Mouse (Mus musculus): ENCODE measurements around the gene Lrrc29. TPM values are rescaled to one million over a fixed set of nuclear protein-coding genes. Genes with fewer than 3 reads are reported as not detected.
A peak's percentile ranks its signal among the peaks of the same experiment; 100 is the strongest.

Gene Lrrc29
- total RNA-seq, 2 experiments from 2014 or later: 7.6 to 7.7 TPM

DNA sequence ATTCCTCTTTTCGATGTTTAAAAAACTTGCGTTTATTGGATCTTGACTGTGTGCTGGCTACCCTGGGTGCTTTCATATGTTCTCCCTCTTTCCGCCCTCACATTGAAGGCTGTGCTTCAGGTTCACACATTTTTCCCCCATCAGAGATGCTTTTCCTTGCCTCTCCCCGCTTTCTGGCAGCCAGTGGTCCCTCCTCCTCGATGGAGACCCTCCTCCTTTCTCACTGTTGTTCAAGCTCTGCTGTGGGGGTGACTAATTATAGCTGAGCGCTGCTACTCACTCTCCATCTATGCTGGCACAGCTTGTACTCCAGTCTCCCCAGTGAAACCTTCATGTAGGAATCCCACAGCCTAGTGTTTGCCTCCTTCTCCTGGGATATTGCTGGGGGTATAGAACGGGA is 24.1 kb upstream of the Lrrc29 start:
- no peak for DNase-seq (ENCODE audit: low spot score in 2 of 2)
- TF ChIP-seq CTCF (conservative IDR thresholded peaks at IDR 0.05): no peak
- Histone ChIP-seq H3K4me3 (peak overlapping the region; percentile 77), H3K27ac (no peak overlapping the region)

- peak overlapping the region; percentile 77 for H3K4me3 ChIP-seq
Observed at GRCm38 (mm10) chr8:105349096-105349771, 23.2 kb upstream of the Lrrc29 start.

GRCm38 (mm10) chr8:105348450-105349095 is 22.5 kb upstream of the Lrrc29 start, which contains the start of gene Slc9a5:
Slc9a5 (plus strand) TSS chr8:105348843.
- no peak for DNase-seq (ENCODE audit: low spot score in 2 of 2)
- H3K27ac ChIP-seq: peak within 1 kb of the TSS; percentile 75; the same call in 1 of the 2 replicates
- peak within 1 kb of the TSS; percentile 77 for H3K4me3 ChIP-seq
- peak; percentile 49 for TF ChIP-seq CTCF (conservative IDR thresholded peaks at IDR 0.05)

More at GRCm38 (mm10) chr8:105349096-105349771, 23.2 kb upstream of the Lrrc29 start:
- no peak for DNase-seq (ENCODE audit: low spot score in 2 of 2)
- no peak for TF ChIP-seq CTCF (conservative IDR thresholded peaks at IDR 0.05)
- peak overlapping the region; percentile 75; the same call in 1 of the 2 replicates for H3K27ac ChIP-seq

DNA sequence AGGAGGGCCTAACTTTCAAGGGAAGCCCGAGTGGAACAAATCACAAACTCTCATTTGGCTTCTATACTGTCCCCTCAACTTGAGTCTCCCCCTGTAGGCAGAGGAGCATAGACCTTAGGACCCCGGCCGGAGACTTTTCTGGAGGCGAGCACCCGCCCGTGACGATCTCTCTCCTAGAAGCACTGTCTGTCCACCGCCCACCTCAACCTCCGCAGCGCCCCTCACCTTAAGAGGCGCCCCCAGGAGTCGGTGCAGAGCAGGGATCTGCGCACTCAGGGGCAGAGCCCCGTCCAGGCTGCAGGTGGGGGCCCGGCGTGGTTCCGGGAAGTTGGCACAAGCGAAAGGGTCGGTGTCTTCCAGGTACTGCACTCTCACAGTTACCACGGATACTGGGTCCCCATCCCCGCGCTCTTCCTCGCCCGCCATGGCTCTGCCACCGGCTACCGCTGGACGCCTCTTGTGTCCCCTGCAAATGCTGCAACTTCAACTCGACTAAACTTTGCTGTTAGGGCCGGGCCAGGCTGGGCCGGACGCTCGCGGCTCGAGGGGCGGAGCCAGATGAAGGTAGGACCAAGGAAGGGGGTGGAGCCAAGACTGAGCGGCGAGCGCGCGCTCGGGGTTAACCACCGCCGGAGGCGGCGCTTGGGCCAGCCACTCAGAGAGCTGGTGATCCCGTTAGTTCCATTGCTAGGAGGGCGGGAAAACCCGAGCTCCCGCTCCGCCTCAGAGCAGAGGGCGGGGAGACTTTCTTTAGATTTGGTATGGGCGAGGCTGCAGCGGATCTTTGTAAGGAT is 21.5 kb upstream of the Lrrc29 start, which contains the start of gene Fhod1:
Gene Fhod1 (minus strand): TSS at position 526 of the 794 bp plus-strand sequence.
- H3K27ac ChIP-seq: peak within 1 kb of the TSS; percentile 75; the same call in 1 of the 2 replicates
- DNase-seq (ENCODE audit: low spot score in 2 of 2): peak; percentile 75 to 86
- H3K4me3 ChIP-seq: peak within 1 kb of the TSS; percentile 77
- TF ChIP-seq CTCF (conservative IDR thresholded peaks at IDR 0.05): 0 out of 2 replicates have a peak, but pooled peaks have one; percentile 27

DNA sequence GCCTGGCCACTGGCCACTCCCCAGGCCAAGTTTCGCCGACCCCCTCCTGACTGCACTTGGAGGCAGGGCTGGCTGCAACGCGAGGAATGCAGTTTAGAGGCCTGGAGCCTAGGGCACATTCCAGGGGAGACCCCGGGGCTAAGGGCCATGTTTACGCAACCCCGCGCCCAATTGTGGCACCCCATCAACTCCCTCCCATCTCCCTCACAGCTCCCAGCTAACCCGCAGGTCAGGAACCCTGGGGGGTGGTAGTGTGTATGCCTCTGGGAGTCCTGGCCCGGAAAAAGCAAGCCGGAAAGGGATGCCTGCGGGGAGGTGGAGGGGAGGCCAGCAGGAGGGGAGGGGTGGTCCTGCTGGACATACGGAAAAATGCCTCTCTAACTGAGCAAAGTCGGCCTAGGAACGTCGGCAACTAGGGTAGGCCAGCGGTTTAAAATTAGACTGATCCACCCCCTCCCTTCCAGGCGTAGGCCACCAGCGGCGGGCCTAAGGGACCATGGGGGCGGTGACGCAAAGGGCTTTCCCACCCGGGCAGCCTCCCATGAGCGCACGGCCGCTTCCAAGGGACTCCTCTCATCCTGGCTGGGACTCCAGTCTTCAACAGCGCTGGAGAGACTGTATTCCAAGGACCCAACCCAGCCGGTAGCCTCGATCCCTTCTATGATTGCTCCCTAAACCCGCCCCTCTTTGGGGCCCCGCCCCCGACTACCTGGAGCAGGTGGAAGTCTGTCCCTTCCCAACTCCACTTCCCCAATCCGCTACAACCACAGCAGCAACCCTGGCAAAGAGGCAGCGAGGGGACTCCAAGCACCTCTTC is 20.7 kb upstream of the Lrrc29 start:
- peak overlapping the region; percentile 77 for H3K4me3 ChIP-seq
- peak overlapping the region; percentile 34; the same call in 1 of the 2 replicates for H3K27ac ChIP-seq
- DNase-seq (ENCODE audit: low spot score in 2 of 2): no peak
- no peak for TF ChIP-seq CTCF (conservative IDR thresholded peaks at IDR 0.05)

DNA sequence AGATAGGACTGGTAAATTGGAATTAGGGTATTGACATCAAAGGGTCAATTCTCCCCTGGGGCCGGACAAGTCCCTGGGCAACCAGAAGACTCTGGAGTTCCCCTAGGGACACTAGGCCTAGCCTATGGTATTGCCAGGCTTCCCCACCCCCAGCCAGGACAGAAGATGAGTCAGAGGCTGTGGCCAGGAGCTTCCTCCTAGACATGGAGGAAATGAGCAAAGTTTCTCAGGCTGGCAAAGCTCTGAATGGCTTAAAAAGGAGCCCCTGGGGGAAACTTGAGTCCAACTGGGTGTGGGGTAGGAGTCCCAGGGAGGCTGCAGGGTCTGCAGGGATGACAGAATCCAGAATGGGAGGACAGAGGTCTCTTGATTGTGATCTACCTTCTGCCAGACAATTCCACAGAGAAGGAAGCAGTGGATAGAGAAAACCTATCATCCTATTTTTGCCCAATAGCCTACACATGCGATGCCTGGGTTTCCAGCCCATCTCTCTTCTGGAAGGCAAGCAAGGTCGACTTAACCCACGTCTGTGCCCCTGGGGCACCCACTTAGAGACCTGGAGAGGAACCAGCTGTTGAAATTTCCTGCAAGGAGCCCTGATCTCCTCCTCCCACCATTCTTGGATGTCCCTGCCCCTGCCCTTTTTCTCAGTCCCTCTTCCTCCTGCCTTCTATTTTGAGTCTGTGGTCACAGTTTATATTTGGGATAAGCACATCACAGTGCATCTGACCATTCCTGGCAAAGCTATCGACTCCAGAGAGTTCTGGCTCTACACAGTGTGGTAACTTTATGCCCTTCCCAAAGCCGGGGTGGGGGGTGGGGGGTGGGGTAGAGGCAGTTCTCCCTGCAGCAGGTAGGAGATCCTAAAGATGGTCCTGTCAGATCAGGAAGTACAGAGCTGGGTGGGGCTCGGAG is 19.2 kb upstream of the Lrrc29 start:
- no peak overlapping the region for H3K4me3 ChIP-seq
- TF ChIP-seq CTCF (conservative IDR thresholded peaks at IDR 0.05): no peak
- no peak for DNase-seq (ENCODE audit: low spot score in 2 of 2)
- H3K27ac ChIP-seq: no peak overlapping the region; the same call in 1 of the 2 replicates

DNA sequence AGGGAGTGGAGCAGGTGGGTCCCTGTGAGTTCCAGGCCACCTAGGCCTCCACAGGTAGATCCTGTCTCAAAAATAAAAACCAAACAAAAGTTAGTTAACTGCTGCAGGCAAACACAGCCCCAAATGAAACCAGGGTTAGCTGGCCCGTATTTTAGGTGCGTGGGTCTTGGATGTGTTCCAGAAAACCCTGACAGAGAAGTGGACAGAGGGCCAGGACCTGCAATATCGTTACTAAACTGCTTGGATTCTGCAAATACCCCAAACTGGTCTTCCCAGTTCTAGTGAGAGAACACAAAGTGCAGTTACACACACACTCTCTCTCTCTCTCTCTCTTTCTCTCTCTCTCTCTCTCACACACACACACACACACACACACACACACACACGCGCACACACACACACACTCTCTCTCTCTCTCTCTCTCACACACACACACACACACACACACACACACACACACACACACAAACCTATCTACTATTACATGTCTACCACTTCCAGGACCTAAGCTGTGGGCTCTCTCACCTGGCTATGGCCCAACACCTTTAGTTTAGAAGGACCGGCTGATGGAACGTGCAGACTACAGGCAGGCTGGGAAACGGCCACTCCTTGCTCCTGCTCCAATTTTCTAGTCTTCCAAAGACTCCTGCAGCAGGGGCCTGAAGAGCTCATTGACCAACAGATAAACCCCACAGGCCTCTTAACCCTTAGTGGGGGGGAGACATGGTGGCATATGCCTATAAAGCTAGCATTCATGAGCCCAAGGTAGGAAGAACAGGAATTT is 17.9 kb upstream of the Lrrc29 start:
- TF ChIP-seq CTCF (conservative IDR thresholded peaks at IDR 0.05): no peak
- no peak overlapping the region for H3K27ac ChIP-seq
- no peak overlapping the region for H3K4me3 ChIP-seq
- DNase-seq (ENCODE audit: low spot score in 2 of 2): no peak

DNA sequence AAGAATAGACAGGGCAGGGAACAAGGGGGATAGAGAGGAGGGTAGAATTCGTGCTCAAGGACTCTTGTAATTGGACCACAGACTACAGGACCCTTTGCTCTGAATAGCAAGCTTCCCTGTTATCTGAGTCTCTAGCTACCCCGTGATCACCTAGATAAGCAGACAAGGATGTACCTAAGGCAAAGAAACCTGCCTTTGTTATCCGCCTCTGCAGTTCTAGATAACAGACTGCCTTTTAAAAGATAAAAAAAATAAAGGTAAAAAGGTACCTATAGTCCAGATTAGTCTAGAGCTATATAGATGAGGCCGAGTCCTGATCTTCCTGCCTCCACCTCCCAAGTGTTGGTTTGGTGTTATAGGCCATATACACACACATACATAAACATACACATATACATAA is 16.7 kb upstream of the Lrrc29 start:
- H3K27ac ChIP-seq: no peak overlapping the region
- no peak overlapping the region for H3K4me3 ChIP-seq
- DNase-seq (ENCODE audit: low spot score in 2 of 2): no peak
- no peak for TF ChIP-seq CTCF (conservative IDR thresholded peaks at IDR 0.05)

GRCm38 (mm10) chr8:105341399-105341798 is 15.3 kb upstream of the Lrrc29 start:
- no peak overlapping the region for H3K4me3 ChIP-seq
- TF ChIP-seq CTCF (conservative IDR thresholded peaks at IDR 0.05): no peak
- no peak overlapping the region for H3K27ac ChIP-seq
- no peak for DNase-seq (ENCODE audit: low spot score in 2 of 2)

GRCm38 (mm10) chr8:105339886-105340635 is 14.0 kb upstream of the Lrrc29 start:
- DNase-seq (ENCODE audit: low spot score in 2 of 2): no peak
- Histone ChIP-seq H3K4me3 (no peak overlapping the region), H3K27ac (no peak overlapping the region)
- no peak for TF ChIP-seq CTCF (conservative IDR thresholded peaks at IDR 0.05)

All from layer of hippocampus, adult 2 months (tissue).